Mouse (Mus musculus): ENCODE measurements around the gene 1500011B03Rik.
A peak's percentile ranks its signal among the peaks of the same experiment; 100 is the strongest.

The 1500011B03Rik gene

DNA sequence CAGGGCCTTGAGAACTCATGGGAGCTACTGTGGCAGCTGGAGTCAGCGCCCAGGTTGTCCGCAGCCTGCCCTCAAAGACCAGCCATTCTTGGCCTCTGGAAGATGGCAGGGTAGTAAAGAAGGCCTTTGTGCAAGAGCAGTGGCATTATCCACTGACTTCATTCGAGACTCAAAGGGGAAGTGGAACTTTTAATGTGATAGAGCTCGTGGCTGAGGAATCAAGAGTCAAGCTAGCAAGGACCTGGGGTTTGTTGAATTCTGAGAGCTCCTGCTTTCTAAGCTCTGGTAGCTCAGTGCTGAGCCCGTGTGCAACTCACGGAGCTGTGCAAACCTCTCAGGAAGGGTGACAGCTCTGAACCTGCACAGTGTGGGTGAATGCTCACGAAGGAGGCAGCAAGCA is 42.4 kb downstream of the 1500011B03Rik start:
- no peaks in the 10 kb centered on the region for H3K27me3 ChIP-seq (ENCODE audit: control insufficient read depth, insufficient read depth, low read length, poor library complexity, severe bottlenecking)
- H3K36me3 ChIP-seq (ENCODE audit: control insufficient read depth, insufficient read depth, low read length, poor library complexity, severe bottlenecking): 0 out of 2 replicates have a peak, but pooled peaks cover 1% of the 10 kb centered on the region
- DNase-seq (ENCODE audit: low read depth, low spot score): peak; percentile 60

- no peaks in the 10 kb centered on the region for H3K36me3 ChIP-seq (ENCODE audit: control insufficient read depth, insufficient read depth, low read length, poor library complexity, severe bottlenecking)
- no peaks in the 10 kb centered on the region for H3K27me3 ChIP-seq (ENCODE audit: control insufficient read depth, insufficient read depth, low read length, poor library complexity, severe bottlenecking)
- DNase-seq (ENCODE audit: low read depth, low spot score): no peak
Observed at GRCm38 (mm10) chr5:114779956-114780489, 43.2 kb downstream of the 1500011B03Rik start.

DNA sequence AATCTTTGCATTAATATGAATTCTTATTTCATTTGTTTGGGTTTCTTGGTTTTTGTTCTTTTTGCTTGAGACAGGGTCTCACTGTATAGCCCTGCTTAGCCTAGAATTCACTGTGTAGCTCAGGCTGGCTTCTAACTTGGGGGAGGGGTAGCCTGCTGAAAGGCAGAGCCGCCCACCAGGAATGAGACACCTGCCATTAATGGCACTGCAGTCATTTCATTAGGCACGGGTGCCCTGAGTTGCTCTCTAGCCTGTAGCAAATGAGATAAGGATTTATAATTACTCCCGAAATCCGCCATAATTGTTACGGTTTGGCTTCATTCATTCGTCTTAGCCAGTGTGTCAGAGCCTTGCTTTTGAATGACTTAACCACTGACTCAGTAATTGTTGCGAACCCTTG is 47.1 kb downstream of the 1500011B03Rik start:
- H3K27me3 ChIP-seq (ENCODE audit: control insufficient read depth, insufficient read depth, low read length, poor library complexity, severe bottlenecking): no peaks in the 10 kb centered on the region
- no peak for DNase-seq (ENCODE audit: low read depth, low spot score)
- H3K36me3 ChIP-seq (ENCODE audit: control insufficient read depth, insufficient read depth, low read length, poor library complexity, severe bottlenecking): no peaks in the 10 kb centered on the region

DNA sequence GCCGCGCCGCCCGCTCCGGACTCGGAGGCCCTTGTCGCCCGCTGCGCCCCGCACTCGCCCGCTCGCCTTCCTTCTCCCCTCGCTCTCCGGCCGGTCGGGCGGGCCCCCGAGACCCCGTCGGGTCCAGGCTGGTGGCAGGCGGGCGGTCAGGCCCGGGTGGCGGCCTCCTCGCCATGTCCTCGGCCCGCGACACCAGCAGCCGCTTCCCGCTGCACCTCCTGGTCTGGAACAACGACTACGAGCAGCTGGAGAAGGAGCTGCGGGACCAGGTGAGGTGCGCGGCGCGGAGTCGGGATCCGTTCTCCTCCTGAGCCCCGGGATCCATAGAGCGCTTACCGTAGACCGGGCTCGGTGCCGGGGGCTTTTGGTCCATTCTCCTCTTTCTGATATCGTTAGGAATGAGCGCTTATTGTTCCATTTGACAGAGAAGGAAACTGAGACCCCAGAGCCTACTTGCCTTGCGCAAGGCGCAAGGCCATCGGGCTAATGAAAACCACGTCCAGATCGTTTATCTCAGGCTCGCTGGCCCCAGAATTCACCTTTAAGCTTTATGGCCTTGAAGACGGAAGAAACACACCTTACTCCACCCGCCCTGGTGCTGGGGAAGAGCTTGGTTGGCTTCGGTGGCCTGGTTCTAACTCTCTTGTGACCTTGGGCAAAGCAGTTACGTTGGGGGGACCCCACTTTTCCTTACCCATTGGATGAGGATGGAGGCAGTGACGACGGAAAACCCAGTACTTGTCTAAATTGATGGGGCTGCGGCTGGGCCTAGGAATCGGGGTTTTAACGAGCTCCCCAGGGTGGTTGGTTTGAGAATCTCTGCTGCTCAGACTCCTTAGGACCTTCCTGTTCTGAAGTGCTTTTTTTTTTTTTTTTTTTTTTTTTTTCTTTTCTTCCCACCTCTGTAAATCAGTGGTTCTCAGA is 48.0 kb downstream of the 1500011B03Rik start, which contains the start of gene Git2:
TSS of gene Git2 (minus strand) at position 462 of the 924 bp plus-strand sequence.
- Histone ChIP-seq H3K36me3 (ENCODE audit: control insufficient read depth, insufficient read depth, low read length, poor library complexity, severe bottlenecking) (no peaks in the 10 kb centered on the region), H3K27me3 (ENCODE audit: control insufficient read depth, insufficient read depth, low read length, poor library complexity, severe bottlenecking) (no peaks in the 10 kb centered on the region)
- peak; percentile 50 for DNase-seq (ENCODE audit: low read depth, low spot score)

DNA sequence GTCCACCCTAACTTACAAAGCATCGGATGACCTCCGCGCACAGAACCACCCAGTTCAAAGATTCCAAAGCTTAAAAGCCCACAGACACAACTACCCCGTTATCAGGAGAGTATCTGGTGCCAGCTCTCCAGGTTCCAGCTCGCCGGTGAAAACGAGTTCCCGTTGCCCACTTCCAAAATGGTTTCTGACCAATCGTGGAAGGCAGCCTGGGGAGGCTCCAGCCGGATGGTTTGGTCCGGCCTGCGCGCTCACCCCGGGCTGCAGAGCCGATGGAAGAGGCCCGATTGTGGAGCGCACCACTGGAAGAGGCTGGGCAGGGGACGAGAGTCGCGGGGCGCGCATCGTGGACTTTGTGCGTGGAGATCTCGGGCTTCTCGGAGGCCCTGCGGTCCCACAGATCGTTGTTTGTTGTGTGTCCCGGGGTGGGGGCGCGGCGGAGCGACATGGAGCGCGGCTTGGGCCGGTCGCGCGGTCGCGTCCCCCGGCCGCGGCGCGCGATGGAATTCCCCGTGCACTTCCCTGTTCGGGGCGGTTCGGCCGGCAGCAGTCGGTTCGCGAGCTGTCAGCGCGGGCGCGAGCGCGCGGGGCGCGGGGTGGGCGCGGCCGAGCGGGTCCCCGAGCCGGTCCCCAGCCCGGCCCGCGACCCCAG is 48.7 kb downstream of the 1500011B03Rik start, which contains the start of gene Ankrd13a:
TSS of gene Ankrd13a (plus strand) at position 275 of the 649 bp plus-strand sequence.
- peak; percentile 94 for DNase-seq (ENCODE audit: low read depth, low spot score)
- Histone ChIP-seq H3K36me3 (ENCODE audit: control insufficient read depth, insufficient read depth, low read length, poor library complexity, severe bottlenecking) (no peaks in the 10 kb centered on the region), H3K27me3 (ENCODE audit: control insufficient read depth, insufficient read depth, low read length, poor library complexity, severe bottlenecking) (no peaks in the 10 kb centered on the region)

DNA sequence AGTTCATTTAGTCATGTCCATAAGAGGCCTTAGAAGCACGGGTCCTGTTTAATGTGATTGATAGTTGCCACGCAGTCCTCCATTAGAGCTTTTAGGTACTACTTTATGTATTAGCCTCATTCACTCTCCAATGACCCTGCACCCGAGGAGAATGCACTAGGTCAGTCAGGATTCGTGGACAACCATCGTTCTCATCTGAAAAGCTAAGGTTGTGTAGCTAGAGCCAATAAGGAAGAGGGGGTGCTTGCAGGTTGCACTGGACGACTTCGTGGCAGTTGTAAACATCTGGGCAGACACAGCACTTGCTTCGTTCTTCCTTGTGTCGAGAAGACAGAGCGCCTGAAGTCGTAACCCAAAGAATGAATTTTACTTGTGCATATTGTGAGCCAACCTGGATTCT is 49.5 kb downstream of the 1500011B03Rik start:
- H3K36me3 ChIP-seq (ENCODE audit: control insufficient read depth, insufficient read depth, low read length, poor library complexity, severe bottlenecking): no peaks in the 10 kb centered on the region
- no peaks in the 10 kb centered on the region for H3K27me3 ChIP-seq (ENCODE audit: control insufficient read depth, insufficient read depth, low read length, poor library complexity, severe bottlenecking)
- no peak for DNase-seq (ENCODE audit: low read depth, low spot score)

GRCm38 (mm10) chr5:114773211-114773710 is 50.0 kb downstream of the 1500011B03Rik start:
- Histone ChIP-seq H3K36me3 (ENCODE audit: control insufficient read depth, insufficient read depth, low read length, poor library complexity, severe bottlenecking) (no peaks in the 10 kb centered on the region), H3K27me3 (ENCODE audit: control insufficient read depth, insufficient read depth, low read length, poor library complexity, severe bottlenecking) (no peaks in the 10 kb centered on the region)
- DNase-seq (ENCODE audit: low read depth, low spot score): peak; percentile 99

GRCm38 (mm10) chr5:114772456-114773203 is 50.6 kb downstream of the 1500011B03Rik start:
- H3K36me3 ChIP-seq (ENCODE audit: control insufficient read depth, insufficient read depth, low read length, poor library complexity, severe bottlenecking): no peaks in the 10 kb centered on the region
- H3K27me3 ChIP-seq (ENCODE audit: control insufficient read depth, insufficient read depth, low read length, poor library complexity, severe bottlenecking): no peaks in the 10 kb centered on the region
- DNase-seq (ENCODE audit: low read depth, low spot score): peak; percentile 63

DNA sequence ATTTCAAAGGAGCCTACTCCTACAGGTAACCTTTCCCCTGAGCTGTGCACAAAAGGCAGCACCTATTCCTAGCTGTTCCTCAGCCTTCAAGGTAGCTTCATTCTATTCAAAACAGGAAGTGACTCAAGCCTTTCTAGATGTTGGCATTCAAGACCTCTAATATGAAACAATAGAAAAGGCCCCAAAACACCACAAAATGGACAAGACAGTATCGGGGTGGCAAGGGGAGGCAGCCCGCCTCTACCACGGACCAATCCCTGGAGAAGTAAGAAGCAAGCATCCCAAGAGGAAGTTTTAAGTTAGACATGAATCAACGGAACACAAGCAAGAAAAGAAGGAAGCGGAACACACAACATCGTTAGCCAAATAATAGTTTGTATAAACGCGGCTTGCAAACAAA is 51.5 kb downstream of the 1500011B03Rik start:
- DNase-seq (ENCODE audit: low read depth, low spot score): peak; percentile 29
- Histone ChIP-seq H3K27me3 (ENCODE audit: control insufficient read depth, insufficient read depth, low read length, poor library complexity, severe bottlenecking) (no peaks in the 10 kb centered on the region), H3K36me3 (ENCODE audit: control insufficient read depth, insufficient read depth, low read length, poor library complexity, severe bottlenecking) (no peaks in the 10 kb centered on the region)

GRCm38 (mm10) chr5:114769786-114770185 is 53.5 kb downstream of the 1500011B03Rik start:
- peaks cover under 1% of the 10 kb centered on the region; the same call in 1 of the 2 replicates for H3K36me3 ChIP-seq (ENCODE audit: control insufficient read depth, insufficient read depth, low read length, poor library complexity, severe bottlenecking)
- DNase-seq (ENCODE audit: low read depth, low spot score): no peak

GRCm38 (mm10) chr5:114767185-114767584 is 56.1 kb downstream of the 1500011B03Rik start:
- no peak for DNase-seq (ENCODE audit: low read depth, low spot score)
- Histone ChIP-seq H3K27me3 (ENCODE audit: control insufficient read depth, insufficient read depth, low read length, poor library complexity, severe bottlenecking) (no peaks in the 10 kb centered on the region), H3K36me3 (ENCODE audit: control insufficient read depth, insufficient read depth, low read length, poor library complexity, severe bottlenecking) (peaks cover 14% of the 10 kb centered on the region)

More at GRCm38 (mm10) chr5:114769786-114770185, 53.5 kb downstream of the 1500011B03Rik start:
- no peaks in the 10 kb centered on the region for H3K27me3 ChIP-seq (ENCODE audit: control insufficient read depth, insufficient read depth, low read length, poor library complexity, severe bottlenecking)

- H3K36me3 ChIP-seq (ENCODE audit: control insufficient read depth, insufficient read depth, low read length, poor library complexity, severe bottlenecking): peaks cover 16% of the 10 kb centered on the region
- no peaks in the 10 kb centered on the region for H3K27me3 ChIP-seq (ENCODE audit: control insufficient read depth, insufficient read depth, low read length, poor library complexity, severe bottlenecking)
- DNase-seq (ENCODE audit: low read depth, low spot score): no peak
Observed at GRCm38 (mm10) chr5:114766686-114767085, 56.6 kb downstream of the 1500011B03Rik start.

GRCm38 (mm10) chr5:114764812-114765735 is 58.2 kb downstream of the 1500011B03Rik start:
- Histone ChIP-seq H3K36me3 (ENCODE audit: control insufficient read depth, insufficient read depth, low read length, poor library complexity, severe bottlenecking) (peaks cover 25% of the 10 kb centered on the region), H3K27me3 (ENCODE audit: control insufficient read depth, insufficient read depth, low read length, poor library complexity, severe bottlenecking) (no peaks in the 10 kb centered on the region)
- peak; percentile 44 for DNase-seq (ENCODE audit: low read depth, low spot score)

Data from splenic B cell, adult 2 months (primary cell).